Mouse (Mus musculus): ENCODE results near the gene Ppp2r3c.
"Not testable (repeated sequence)": the region's sequence is repeated elsewhere in the genome, so short reads cannot be mapped to it uniquely, and the experiment has no call there.

Gene Ppp2r3c

GRCm38 (mm10) chr12:55302485-55303441 is at the start of gene Ppp2r3c:
Ppp2r3c (minus strand) TSS chr12:55302998.
- DNase-seq (ENCODE audit: low read depth, low spot score) = peak; percentile 98

- peak; percentile 23 for DNase-seq (ENCODE audit: low read depth, low spot score)
Measured at GRCm38 (mm10) chr12:55344583-55344982, 41.8 kb upstream of the Ppp2r3c start.

GRCm38 (mm10) chr12:55343998-55344397 is 41.2 kb upstream of the Ppp2r3c start:
- peak; percentile 66 for DNase-seq (ENCODE audit: low read depth, low spot score)

- not testable (repeated sequence) for DNase-seq (ENCODE audit: low read depth, low spot score)
Measured at GRCm38 (mm10) chr12:55343045-55343444, 40.2 kb upstream of the Ppp2r3c start.

GRCm38 (mm10) chr12:55338490-55338889 is 35.7 kb upstream of the Ppp2r3c start:
- DNase-seq (ENCODE audit: low read depth, low spot score) = not testable (repeated sequence)

- no peak for DNase-seq (ENCODE audit: low read depth, low spot score)
Measured at GRCm38 (mm10) chr12:55333662-55334061, 30.9 kb upstream of the Ppp2r3c start.

- DNase-seq (ENCODE audit: low read depth, low spot score) = no peak
Measured at GRCm38 (mm10) chr12:55329351-55329750, 26.6 kb upstream of the Ppp2r3c start.

- no peak for DNase-seq (ENCODE audit: low read depth, low spot score)
Measured at GRCm38 (mm10) chr12:55328784-55329183, 26.0 kb upstream of the Ppp2r3c start.

GRCm38 (mm10) chr12:55325702-55326101 is 22.9 kb upstream of the Ppp2r3c start:
- DNase-seq (ENCODE audit: low read depth, low spot score) = no peak

GRCm38 (mm10) chr12:55321642-55322291 is 19.0 kb upstream of the Ppp2r3c start:
- no peak for DNase-seq (ENCODE audit: low read depth, low spot score)

- DNase-seq (ENCODE audit: low read depth, low spot score) = peak; percentile 88
Measured at GRCm38 (mm10) chr12:55315192-55315591, 12.4 kb upstream of the Ppp2r3c start.

- DNase-seq (ENCODE audit: low read depth, low spot score) = no peak
Measured at GRCm38 (mm10) chr12:55313901-55314300, 11.1 kb upstream of the Ppp2r3c start.

- no peak for DNase-seq (ENCODE audit: low read depth, low spot score)
Measured at GRCm38 (mm10) chr12:55311841-55312240, 9.0 kb upstream of the Ppp2r3c start.

GRCm38 (mm10) chr12:55309501-55309900 is 6.7 kb upstream of the Ppp2r3c start:
- DNase-seq (ENCODE audit: low read depth, low spot score) = no peak

GRCm38 (mm10) chr12:55308731-55309130 is 5.9 kb upstream of the Ppp2r3c start:
- DNase-seq (ENCODE audit: low read depth, low spot score) = no peak

- DNase-seq (ENCODE audit: low read depth, low spot score) = peak; percentile 13
Measured at GRCm38 (mm10) chr12:55307566-55307965, 4.8 kb upstream of the Ppp2r3c start.

GRCm38 (mm10) chr12:55306371-55306770 is 3.6 kb upstream of the Ppp2r3c start:
- DNase-seq (ENCODE audit: low read depth, low spot score) = no peak

GRCm38 (mm10) chr12:55301472-55302300 is 1.1 kb downstream of the Ppp2r3c start:
- peak; percentile 8 for DNase-seq (ENCODE audit: low read depth, low spot score)

- no peak for DNase-seq (ENCODE audit: low read depth, low spot score)
Measured at GRCm38 (mm10) chr12:55300820-55301351, 1.9 kb downstream of the Ppp2r3c start.

- DNase-seq (ENCODE audit: low read depth, low spot score) = no peak
Measured at GRCm38 (mm10) chr12:55299336-55299735, 3.5 kb downstream of the Ppp2r3c start, which contains the start of gene 1110008L16Rik. 1110008L16Rik (plus strand) TSS chr12:55299577.

- DNase-seq (ENCODE audit: low read depth, low spot score) = peak; percentile 73
Measured at GRCm38 (mm10) chr12:55298112-55298511, 4.7 kb downstream of the Ppp2r3c start.

Data from brain, adult 2 months (tissue).